Mouse (Mus musculus) testis, postnatal 10 days (tissue): ENCODE results near the gene Bcl11b.

Experiments
- DNase-seq: peaks from one replicate; pipeline ENCODE4 v3.0.0; 2021; ENCODE audit warnings: low spot score

Bcl11b gene

GRCm38 (mm10) chr12:107934831-107935437 lies 68.5 kb downstream of the Bcl11b start:
- DNase-seq = no peak

- no peak for DNase-seq
Measured at GRCm38 (mm10) chr12:107932140-107932539, 71.3 kb downstream of the Bcl11b start.

- DNase-seq = no peak
Measured at GRCm38 (mm10) chr12:107931476-107931875, 71.9 kb downstream of the Bcl11b start.

GRCm38 (mm10) chr12:107930611-107931350 lies 72.6 kb downstream of the Bcl11b start:
- peak; percentile 57 for DNase-seq

- DNase-seq = no peak
Measured at GRCm38 (mm10) chr12:107928905-107929304, 74.5 kb downstream of the Bcl11b start.

GRCm38 (mm10) chr12:107928464-107928901 lies 74.9 kb downstream of the Bcl11b start:
- no peak for DNase-seq

- DNase-seq = no peak
Measured at GRCm38 (mm10) chr12:107927961-107928431, 75.4 kb downstream of the Bcl11b start.

GRCm38 (mm10) chr12:107926074-107926855 lies 77.1 kb downstream of the Bcl11b start:
- no peak for DNase-seq

- no peak for DNase-seq
Measured at GRCm38 (mm10) chr12:107924696-107925095, 78.7 kb downstream of the Bcl11b start.

- no peak for DNase-seq
Measured at GRCm38 (mm10) chr12:107923963-107924362, 79.4 kb downstream of the Bcl11b start.

GRCm38 (mm10) chr12:107922180-107922579 lies 81.2 kb downstream of the Bcl11b start:
- DNase-seq = no peak

- no peak for DNase-seq
Measured at GRCm38 (mm10) chr12:107921566-107921965, 81.8 kb downstream of the Bcl11b start.

GRCm38 (mm10) chr12:107921154-107921553 lies 82.2 kb downstream of the Bcl11b start:
- DNase-seq = no peak

GRCm38 (mm10) chr12:107920716-107921115 lies 82.7 kb downstream of the Bcl11b start:
- DNase-seq = no peak

GRCm38 (mm10) chr12:107920076-107920475 lies 83.3 kb downstream of the Bcl11b start:
- DNase-seq = no peak

- no peak for DNase-seq
Measured at GRCm38 (mm10) chr12:107918779-107919178, 84.6 kb downstream of the Bcl11b start.

GRCm38 (mm10) chr12:107916008-107916407 lies 87.4 kb downstream of the Bcl11b start:
- no peak for DNase-seq

- DNase-seq = no peak
Measured at GRCm38 (mm10) chr12:107915396-107915795, 88.0 kb downstream of the Bcl11b start.

- no peak for DNase-seq
Measured at GRCm38 (mm10) chr12:107908826-107909225, 94.6 kb downstream of the Bcl11b start.

GRCm38 (mm10) chr12:107905333-107905732 lies 98.1 kb downstream of the Bcl11b start:
- no peak for DNase-seq

- no peak for DNase-seq
Measured at GRCm38 (mm10) chr12:107904457-107904856, 98.9 kb downstream of the Bcl11b start.

GRCm38 (mm10) chr12:107903949-107904348 lies 99.5 kb downstream of the Bcl11b start:
- no peak for DNase-seq

- DNase-seq = no peak
Measured at GRCm38 (mm10) chr12:107891449-107891848, 112.0 kb downstream of the Bcl11b start.
